Mouse (Mus musculus) v-Abl transformed pro-B cells (cell line): Measurements from ENCODE around the gene Frmd4b.

Experiments used
- in situ Hi-C, 2 experiments: fragments of 400-800 bp; cut with MboI; formaldehyde crosslinking; loops; one replicate each; pipeline ENCODE4 v1.15.1; 2025; ENCODE audit not compliant: unreplicated experiment in 2 of 2

Frmd4b gene

GRCm38 (mm10) chr6:97341148-97341547 lies 276.2 kb downstream of the Frmd4b start:
- in situ Hi-C loops, result no loop called here

- in situ Hi-C loops, result no loop called here
Observed at GRCm38 (mm10) chr6:97340211-97340791, 277.0 kb downstream of the Frmd4b start.

- in situ Hi-C loops, result no loop called here
Observed at GRCm38 (mm10) chr6:97339271-97339681, 278.1 kb downstream of the Frmd4b start.

GRCm38 (mm10) chr6:97338843-97339242 lies 278.5 kb downstream of the Frmd4b start:
- in situ Hi-C loops, result no loop called here

- in situ Hi-C loops, result no loop called here
Observed at GRCm38 (mm10) chr6:97333323-97333722, 284.0 kb downstream of the Frmd4b start.

- in situ Hi-C loops, result no loop called here
Observed at GRCm38 (mm10) chr6:97323951-97324350, 293.4 kb downstream of the Frmd4b start.

- in situ Hi-C loops, result no loop called here
Observed at GRCm38 (mm10) chr6:97322126-97322525, 295.2 kb downstream of the Frmd4b start.

- in situ Hi-C loops, result no loop called here
Observed at GRCm38 (mm10) chr6:97321156-97321555, 296.2 kb downstream of the Frmd4b start.

- in situ Hi-C loops, result no loop called here
Observed at GRCm38 (mm10) chr6:97319081-97319480, 298.3 kb downstream of the Frmd4b start.

GRCm38 (mm10) chr6:97317956-97318355 lies 299.4 kb downstream of the Frmd4b start:
- in situ Hi-C loops, result no loop called here

GRCm38 (mm10) chr6:97316716-97317115 lies 300.6 kb downstream of the Frmd4b start:
- in situ Hi-C loops, result no loop called here

- in situ Hi-C loops, result no loop called here
Observed at GRCm38 (mm10) chr6:97315311-97315710, 302.0 kb downstream of the Frmd4b start.

- in situ Hi-C loops, result no loop called here
Observed at GRCm38 (mm10) chr6:97312545-97312939, 304.8 kb downstream of the Frmd4b start.

GRCm38 (mm10) chr6:97311599-97312544 lies 305.5 kb downstream of the Frmd4b start:
- in situ Hi-C loops, result no loop called here

GRCm38 (mm10) chr6:97310901-97311331 lies 306.4 kb downstream of the Frmd4b start:
- in situ Hi-C loops, result no loop called here

GRCm38 (mm10) chr6:97309161-97309560 lies 308.2 kb downstream of the Frmd4b start:
- in situ Hi-C loops, result no loop called here

- in situ Hi-C loops, result no loop called here
Observed at GRCm38 (mm10) chr6:97308562-97308961, 308.8 kb downstream of the Frmd4b start.

- in situ Hi-C loops, result no loop called here
Observed at GRCm38 (mm10) chr6:97307231-97307630, 310.1 kb downstream of the Frmd4b start.

GRCm38 (mm10) chr6:97306351-97306750 lies 311.0 kb downstream of the Frmd4b start:
- in situ Hi-C loops, result no loop called here

GRCm38 (mm10) chr6:97305491-97305890 lies 311.9 kb downstream of the Frmd4b start:
- in situ Hi-C loops, result no loop called here

GRCm38 (mm10) chr6:97305010-97305409 lies 312.3 kb downstream of the Frmd4b start:
- in situ Hi-C loops, result no loop called here
